Mouse (Mus musculus) thymus, postnatal 10 days (tissue): ENCODE measurements around the gene Zfp867.

Experiments used
- DNase-seq, 2 experiments: peaks; one replicate each; pipeline ENCODE4 v3.0.0; 2021; ENCODE audit warnings: low spot score in 2 of 2

Zfp867 gene

GRCm38 (mm10) chr11:59472326-59472677, at the start of gene Zfp867:
Zfp867 (minus strand) TSS chr11:59472474.
- DNase-seq: peak; percentile 74 to 81

GRCm38 (mm10) chr11:59519741-59520495, 47.6 kb upstream of the Zfp867 start:
- no peak for DNase-seq

GRCm38 (mm10) chr11:59518226-59518625, 46.0 kb upstream of the Zfp867 start:
- DNase-seq: peak in 1 of 2 experiments; percentile 36

DNA sequence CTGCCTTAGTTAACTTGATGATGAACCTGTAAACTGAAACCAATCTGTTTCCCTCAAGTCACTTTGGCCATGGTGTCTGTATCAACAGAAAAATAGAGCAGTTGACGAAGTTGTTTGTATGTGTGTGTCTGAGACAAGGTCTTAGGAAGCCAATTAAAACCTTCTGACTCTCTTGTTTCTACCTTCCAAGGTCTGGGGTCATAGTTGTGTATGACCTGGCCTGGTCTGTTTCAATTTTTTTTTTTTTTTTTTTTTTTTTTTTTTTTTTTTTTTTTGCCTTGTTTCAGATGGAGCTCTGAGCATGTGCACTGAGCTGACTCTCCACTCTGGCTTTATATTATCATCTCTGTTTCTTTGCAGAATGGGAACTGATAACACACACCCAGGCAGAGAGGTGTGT, 45.2 kb upstream of the Zfp867 start:
- no peak for DNase-seq

DNA sequence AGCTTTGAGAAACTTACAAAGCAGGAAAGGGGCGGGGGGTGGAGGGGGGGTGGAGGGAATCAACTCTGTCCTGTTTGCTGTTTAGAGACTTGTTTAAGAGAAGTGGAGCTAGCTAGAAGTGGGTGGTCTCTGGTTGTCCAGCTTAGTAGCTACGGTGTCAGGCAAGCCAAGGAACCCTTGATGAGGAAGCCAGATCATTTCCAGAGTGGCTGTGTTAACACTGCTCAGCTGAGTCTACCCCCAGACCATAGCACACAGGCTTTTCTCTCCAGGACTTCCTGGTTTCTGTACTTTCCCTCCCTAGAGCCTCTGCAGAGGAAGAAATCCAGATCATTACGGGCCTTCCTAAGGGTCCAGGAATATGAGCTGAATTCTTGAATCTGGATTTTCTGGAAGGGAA, 42.5 kb upstream of the Zfp867 start:
- no peak for DNase-seq

DNA sequence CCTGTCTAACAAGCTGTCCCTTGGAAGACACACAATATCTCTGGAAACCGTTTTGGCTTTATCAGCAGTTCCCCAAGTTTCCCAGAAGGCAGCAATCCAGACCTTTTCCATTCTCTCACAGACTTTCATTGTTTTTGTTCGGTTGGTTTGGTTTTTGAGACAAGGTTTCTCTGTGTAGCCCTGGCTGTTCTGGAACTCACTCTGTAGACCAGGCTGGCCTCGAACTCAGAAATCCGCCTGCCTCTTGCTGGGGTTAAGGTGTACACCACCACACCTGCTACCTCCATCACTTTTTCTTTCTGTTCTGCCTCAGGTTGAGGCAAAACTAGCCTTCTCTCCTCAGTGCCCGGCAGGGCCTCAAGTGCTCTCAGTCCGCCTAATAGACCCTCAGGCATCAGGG, 42.1 kb upstream of the Zfp867 start:
- DNase-seq: no peak

GRCm38 (mm10) chr11:59513556-59513955, 41.3 kb upstream of the Zfp867 start:
- no peak for DNase-seq

DNA sequence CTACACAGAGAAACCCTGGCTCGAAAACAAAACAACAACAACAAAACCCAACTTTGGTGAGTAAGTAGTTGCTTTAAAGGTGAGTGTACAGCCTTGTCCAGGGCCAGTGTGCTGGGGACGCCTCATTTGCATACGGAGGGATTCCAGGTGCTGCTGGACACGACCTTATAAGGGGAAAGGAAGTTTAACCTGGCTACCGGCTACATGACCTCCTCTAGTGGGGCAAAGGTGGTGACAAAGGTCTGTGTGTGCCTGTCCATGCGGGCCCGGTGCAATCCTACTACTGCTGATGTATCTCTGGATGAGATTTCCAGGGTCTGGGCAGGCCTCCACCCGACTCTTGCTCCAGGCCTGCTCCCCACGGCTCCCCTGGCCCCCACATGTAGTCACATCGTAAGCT, 40.5 kb upstream of the Zfp867 start:
- no peak for DNase-seq

- DNase-seq: no peak
Measured at GRCm38 (mm10) chr11:59511558-59511957, 39.3 kb upstream of the Zfp867 start.

GRCm38 (mm10) chr11:59506713-59507074, 34.4 kb upstream of the Zfp867 start:
- no peak for DNase-seq

DNA sequence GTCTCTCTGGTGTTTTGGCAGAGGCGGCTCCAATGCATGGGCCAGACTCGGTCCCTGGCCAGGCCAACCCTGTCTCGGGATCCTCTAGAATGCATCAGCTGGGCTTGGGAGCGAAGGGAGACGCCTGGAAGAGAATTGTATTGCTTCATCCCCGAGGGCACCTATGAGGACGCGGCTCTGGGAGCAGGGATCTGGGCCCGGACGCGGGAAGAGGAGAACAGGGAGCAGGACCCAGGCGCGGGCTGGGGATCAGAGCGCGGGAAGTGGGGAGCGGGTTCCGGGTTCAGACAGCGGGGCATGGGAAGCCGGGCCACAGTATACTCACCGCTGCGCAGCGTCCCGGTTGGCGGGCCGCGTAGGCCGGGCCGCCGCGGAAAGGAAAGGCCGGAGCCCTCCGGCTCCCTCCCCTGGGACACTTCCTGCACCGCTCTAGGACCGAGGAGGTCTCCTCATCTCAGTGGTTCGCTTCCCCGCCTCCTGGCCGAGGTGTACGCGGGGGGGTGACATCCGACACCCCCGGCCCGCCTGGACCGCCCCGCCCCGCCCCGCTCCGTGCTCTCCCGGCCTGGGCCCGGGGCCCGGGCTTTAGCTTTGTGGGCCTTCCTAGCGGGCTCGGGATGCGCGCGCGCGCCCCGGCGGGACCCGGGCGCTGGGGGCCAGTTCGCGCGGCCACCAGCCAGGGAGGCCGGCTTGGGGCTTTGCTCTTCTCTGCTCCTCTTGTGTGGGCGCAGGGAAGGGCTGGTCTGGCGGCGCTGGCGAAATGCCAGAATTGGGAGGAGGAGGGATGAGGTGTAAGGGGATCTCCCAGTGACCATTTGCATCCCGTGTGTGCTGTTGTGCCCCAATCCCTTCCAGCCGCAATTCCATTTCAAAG, 33.8 kb upstream of the Zfp867 start:
- DNase-seq: peak; percentile 53 to 63

DNA sequence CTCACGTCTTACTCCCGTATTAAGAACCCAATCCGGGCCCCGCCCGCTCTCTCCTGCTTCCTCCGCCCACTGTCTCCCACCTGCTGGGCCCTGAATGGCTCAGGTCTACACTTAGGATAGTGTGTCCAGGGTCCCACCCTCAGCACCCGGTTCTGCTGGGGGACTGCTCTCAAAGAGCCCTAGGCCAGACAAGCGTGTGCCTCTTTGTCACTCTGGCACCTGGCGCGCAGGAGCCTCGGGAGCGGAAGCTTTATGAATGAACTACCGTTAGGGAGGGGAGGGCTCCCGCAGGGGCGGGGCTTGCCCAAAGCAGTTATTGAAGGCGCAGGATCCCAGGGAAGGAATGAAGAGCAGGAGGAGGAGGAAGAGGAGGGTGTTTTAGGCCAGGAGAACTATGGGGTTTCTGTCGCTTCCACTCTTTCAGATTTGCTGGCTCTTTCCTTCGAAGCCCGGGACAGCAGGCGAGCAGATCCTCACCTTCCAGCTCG, 33.1 kb upstream of the Zfp867 start:
- peak; percentile 66 to 72 for DNase-seq

GRCm38 (mm10) chr11:59501978-59502700, 29.9 kb upstream of the Zfp867 start:
- DNase-seq: no peak

- no peak for DNase-seq
Measured at GRCm38 (mm10) chr11:59497747-59498146, 25.5 kb upstream of the Zfp867 start.

- DNase-seq: no peak
Measured at GRCm38 (mm10) chr11:59496672-59497310, 24.5 kb upstream of the Zfp867 start.

- no peak for DNase-seq
Measured at GRCm38 (mm10) chr11:59486222-59486621, 13.9 kb upstream of the Zfp867 start.

GRCm38 (mm10) chr11:59485641-59486040, 13.4 kb upstream of the Zfp867 start:
- no peak for DNase-seq

DNA sequence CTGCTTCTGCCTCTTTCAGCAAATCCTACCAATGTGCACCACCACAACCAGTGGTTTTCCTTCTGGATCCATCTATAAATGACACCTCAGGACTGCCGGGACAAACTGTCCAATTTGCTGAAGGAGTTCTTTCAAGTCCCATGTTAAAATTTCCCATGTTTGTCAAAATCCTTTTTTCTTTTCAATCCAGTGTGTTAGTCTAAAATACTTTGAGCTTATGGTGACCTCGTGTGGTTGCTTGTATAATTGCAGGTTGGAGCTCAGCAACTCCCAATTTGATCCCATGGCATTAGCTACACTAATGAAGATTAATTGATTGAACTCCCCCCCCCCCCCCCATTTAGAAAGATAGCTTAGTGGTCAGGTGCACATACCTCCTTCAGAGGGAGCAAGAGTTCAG, 10.9 kb upstream of the Zfp867 start:
- DNase-seq: peak in 1 of 2 experiments; percentile 32

DNA sequence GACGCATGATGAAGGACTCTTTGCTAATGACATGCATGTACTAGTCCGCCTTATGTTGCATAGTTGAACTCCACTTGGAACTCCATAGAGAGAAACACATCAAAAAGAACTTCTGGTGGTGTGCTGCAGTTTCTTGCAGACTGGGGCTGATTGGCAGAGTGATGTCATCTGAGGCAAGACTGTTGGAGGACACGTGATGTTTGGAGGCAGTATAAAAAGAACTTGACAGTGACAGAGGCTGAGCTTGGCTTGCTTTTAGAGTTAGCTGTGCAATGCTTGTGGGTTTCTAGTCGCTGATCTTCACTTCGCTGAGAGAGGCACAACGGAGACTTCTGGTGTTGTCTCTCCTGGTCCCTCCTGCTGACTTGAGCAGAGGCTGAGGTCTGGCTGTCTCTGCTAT, 5.0 kb upstream of the Zfp867 start:
- no peak for DNase-seq

DNA sequence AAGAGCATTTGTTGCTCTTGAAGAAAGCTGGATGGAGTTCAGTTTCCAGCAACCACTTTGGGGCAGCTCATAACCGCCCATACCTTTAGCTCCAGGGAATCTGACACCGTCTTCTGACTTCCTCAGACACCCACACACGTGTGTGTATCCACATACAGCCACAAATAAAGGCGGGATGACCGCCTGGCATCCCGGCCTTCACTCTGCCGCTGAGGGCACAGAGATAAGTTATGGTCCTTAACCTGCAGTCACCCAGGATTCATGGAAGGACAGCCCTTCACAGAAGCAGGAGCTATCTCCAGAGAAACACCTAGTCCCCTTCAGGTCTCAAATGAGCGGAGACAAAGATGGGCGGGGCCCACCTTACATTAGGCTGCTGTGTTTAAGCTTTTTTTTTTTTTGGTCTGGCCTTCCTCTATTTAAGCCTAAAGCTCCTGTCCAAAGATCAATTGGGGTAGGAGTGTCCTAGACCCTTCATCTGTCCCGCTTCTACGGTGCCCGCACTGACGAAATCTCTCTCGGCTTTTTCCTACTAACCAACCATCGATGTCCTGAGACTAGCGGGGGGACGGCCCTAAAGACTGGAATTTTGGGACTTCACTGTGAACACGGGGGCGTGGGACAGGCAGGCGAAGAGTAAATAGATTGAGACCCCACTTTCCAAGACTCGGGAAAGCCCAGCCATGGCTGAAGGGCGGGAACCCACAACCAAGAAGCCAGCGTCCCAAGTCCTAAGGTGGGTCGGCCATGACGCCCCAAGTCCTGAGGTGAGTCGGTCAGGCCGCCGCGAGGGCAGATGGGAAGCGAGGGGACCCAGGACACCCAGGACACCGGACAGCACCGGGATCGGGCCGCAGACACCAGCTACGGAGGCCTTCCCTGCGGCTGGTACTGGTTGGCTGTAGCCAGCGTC, 605 bp downstream of the Zfp867 start:
- DNase-seq: no peak

- no peak for DNase-seq
Measured at GRCm38 (mm10) chr11:59460459-59460858, 11.8 kb downstream of the Zfp867 start.
